ENCODE assay signal across 9 mouse cellular contexts in genomic region chr19:41646947-41647631, GRCm38 (mm10).
DNase-seq lines count a peak whose midpoint lies in the region; ATAC-seq lines count a peak whose summit lies in the region.
"Had no signal": no experiment of that assay in that cellular context is flagged by ENCODE, and none has a peak within 500 bp of the region (broad histone marks: within the 10 kb centered on the region; RNA-seq: fewer than 3 reads in every experiment).

No protein-coding gene starts in this region.

- no peaks in the 10 kb centered on the region for H3K36me3 ChIP-seq in heart, embryonic 10.5 days
- H3K36me3 ChIP-seq in forebrain, embryonic 15.5 days: no peaks in the 10 kb centered on the region
- H3K36me3 ChIP-seq in midbrain, embryonic 15.5 days (replicated peaks): no peaks in the 10 kb centered on the region; the same call in 1 of the 2 replicates
- H3K36me3 ChIP-seq: neural tube, embryonic 12.5 days had no signal

- no peak overlapping the region for H3K27ac ChIP-seq in heart, embryonic 10.5 days
- H3K27ac ChIP-seq in forebrain, embryonic 15.5 days (replicated peaks): no peak overlapping the region
- no peak overlapping the region for H3K27ac ChIP-seq in midbrain, embryonic 15.5 days
- H3K27ac ChIP-seq: neural tube, embryonic 12.5 days had no signal

- 39% methylated on average over 16 of the region's 16 CpGs for WGBS in heart, embryonic 10.5 days
- 41% methylated on average over 16 of the region's 16 CpGs for WGBS in forebrain, embryonic 15.5 days
- 44% methylated on average over 16 of the region's 16 CpGs for WGBS in midbrain, embryonic 15.5 days

- intact Hi-C loops in heart, postnatal 25 days (cut with DNase I): loop anchor here (2.0 kb wide), 1 partner anchor 118 kb away; no protein-coding TSS in a partner anchor

- H3K9ac ChIP-seq in forebrain, embryonic 15.5 days (replicated peaks): no peak overlapping the region
- H3K9ac ChIP-seq in midbrain, embryonic 15.5 days: no peak overlapping the region
- H3K9ac ChIP-seq: neural tube, embryonic 12.5 days had no signal

- no peak overlapping the region; the same call in 1 of the 2 replicates for H3K4me3 ChIP-seq in heart, embryonic 10.5 days
- H3K4me3 ChIP-seq in forebrain, embryonic 15.5 days: no peak overlapping the region
- no peak overlapping the region for H3K4me3 ChIP-seq in midbrain, embryonic 15.5 days
- H3K4me3 ChIP-seq: neural tube, embryonic 12.5 days had no signal

- ATAC-seq in cerebellum, adult (ENCODE audit: insufficient number of reproducible peaks, low FRiP score, low TSS enrichment): peak; percentile 26; the same call in 1 of the 2 replicates
- peak; percentile 54; the same call in 1 of the 2 replicates for ATAC-seq in forebrain, embryonic 15.5 days (replicated peaks)
- 0 out of 2 replicates have a peak, but pooled peaks have one; percentile 8 for ATAC-seq in midbrain, embryonic 15.5 days (replicated peaks)

- H3K9me3 ChIP-seq in heart, embryonic 10.5 days: no peaks in the 10 kb centered on the region
- no peaks in the 10 kb centered on the region for H3K9me3 ChIP-seq in forebrain, embryonic 15.5 days
- no peaks in the 10 kb centered on the region for H3K9me3 ChIP-seq in midbrain, embryonic 15.5 days
- H3K9me3 ChIP-seq: neural tube, embryonic 12.5 days had no signal

- DNase-seq in heart, adult 11 months: peak; percentile 92
- DNase-seq in heart, embryonic 10.5 days (ENCODE audit: low spot score): no peak
- peak; percentile 22 for DNase-seq in heart, postnatal 25 days (ENCODE audit: low spot score)
- DNase-seq in left cerebral cortex, adult 8-10 months (ENCODE audit: low spot score in 2 of 2): peak; percentile 54 to 58
- DNase-seq in spleen, postnatal 36 days (ENCODE audit: low spot score in 2 of 2): peak; percentile 76 to 77

- no peak overlapping the region for H3K4me2 ChIP-seq in forebrain, embryonic 15.5 days (replicated peaks)
- H3K4me2 ChIP-seq in midbrain, embryonic 15.5 days: no peak overlapping the region
- H3K4me2 ChIP-seq: neural tube, embryonic 12.5 days had no signal

- H3K4me1 ChIP-seq in heart, embryonic 10.5 days: peaks cover 6% of the 10 kb centered on the region; the same call in 1 of the 2 replicates
- peaks cover 24% of the 10 kb centered on the region for H3K4me1 ChIP-seq in forebrain, embryonic 15.5 days
- H3K4me1 ChIP-seq in midbrain, embryonic 15.5 days: peaks cover 20% of the 10 kb centered on the region

- H3K27me3 ChIP-seq in heart, embryonic 10.5 days (ENCODE audit: insufficient read depth, poor library complexity, severe bottlenecking): peaks cover 56% of the 10 kb centered on the region
- H3K27me3 ChIP-seq in forebrain, embryonic 15.5 days: no peaks in the 10 kb centered on the region
- 0 out of 2 replicates have a peak, but pooled peaks cover 3% of the 10 kb centered on the region for H3K27me3 ChIP-seq in midbrain, embryonic 15.5 days (replicated peaks)
